ENCODE assay signal across 21 mouse cellular contexts in genomic region chr5:118118922-118119321, GRCm38 (mm10). TPM values are rescaled to one million over a fixed set of nuclear protein-coding genes. Genes with fewer than 3 reads are reported as not detected.
A peak's percentile ranks its signal among the peaks of the same experiment; 100 is the strongest.
DNase-seq lines count a peak whose midpoint lies in the region; ATAC-seq lines count a peak whose summit lies in the region.
"Had no signal": no experiment of that assay in that cellular context is flagged by ENCODE, and none has a peak within 500 bp of the region (broad histone marks: within the 10 kb centered on the region; RNA-seq: fewer than 3 reads in every experiment).

No protein-coding gene starts in this region.

- no peak for ATAC-seq in forebrain, embryonic 14.5 days
- no peak for ATAC-seq in forebrain, embryonic 11.5 days (replicated peaks; ENCODE audit: low FRiP score)
- ATAC-seq in midbrain, embryonic 14.5 days (ENCODE audit: low FRiP score, low TSS enrichment), result no peak
- no peak for ATAC-seq in midbrain, embryonic 11.5 days (ENCODE audit: low FRiP score)
- ATAC-seq in hindbrain, embryonic 16.5 days, result peak; percentile 52
- peak; percentile 83 for ATAC-seq in neural tube, embryonic 15.5 days (ENCODE audit: low FRiP score)

- no peak overlapping the region for H3K4me3 ChIP-seq in forebrain, embryonic 14.5 days (ENCODE audit: low read depth, low read length)
- H3K4me3 ChIP-seq in forebrain, embryonic 11.5 days (ENCODE audit: low read depth, low read length), result no peak overlapping the region
- no peak overlapping the region for H3K4me3 ChIP-seq in midbrain, embryonic 14.5 days (replicated peaks; ENCODE audit: low read depth, low read length)
- H3K4me3 ChIP-seq in midbrain, embryonic 11.5 days (ENCODE audit: low read depth, low read length), result no peak overlapping the region
- no peak overlapping the region for H3K4me3 ChIP-seq in hindbrain, embryonic 16.5 days (ENCODE audit: low read length)
- H3K4me3 ChIP-seq in neural tube, embryonic 15.5 days (replicated peaks), result no peak overlapping the region

- H3K4me2 ChIP-seq in forebrain, embryonic 14.5 days (ENCODE audit: low read length), result no peak overlapping the region
- H3K4me2 ChIP-seq in forebrain, embryonic 11.5 days (ENCODE audit: low read depth, low read length, severe bottlenecking), result no peak overlapping the region
- H3K4me2 ChIP-seq in midbrain, embryonic 14.5 days (ENCODE audit: low read length), result no peak overlapping the region
- H3K4me2 ChIP-seq in midbrain, embryonic 11.5 days, result no peak overlapping the region
- H3K4me2 ChIP-seq in hindbrain, embryonic 16.5 days (ENCODE audit: low read length), result no peak overlapping the region; the same call in 1 of the 2 replicates
- H3K4me2 ChIP-seq in neural tube, embryonic 15.5 days, result peak overlapping the region; percentile 7; the same call in 1 of the 2 replicates
- H3K4me2 ChIP-seq: heart, embryonic 11.5 days had no signal

- H3K27ac ChIP-seq in forebrain, embryonic 14.5 days (ENCODE audit: low read depth, low read length), result 0 out of 2 replicates have a peak overlapping the region, but pooled peaks have one; percentile 14
- no peak overlapping the region for H3K27ac ChIP-seq in forebrain, embryonic 11.5 days (ENCODE audit: low read depth, low read length)
- H3K27ac ChIP-seq in midbrain, embryonic 14.5 days (replicated peaks; ENCODE audit: low read depth, low read length), result peak overlapping the region; percentile 64
- no peak overlapping the region for H3K27ac ChIP-seq in midbrain, embryonic 11.5 days (ENCODE audit: low read depth, low read length)
- peak overlapping the region; percentile 59 for H3K27ac ChIP-seq in hindbrain, embryonic 16.5 days (ENCODE audit: low read depth, low read length)
- H3K27ac ChIP-seq in neural tube, embryonic 15.5 days (replicated peaks), result peak overlapping the region; percentile 79

- 86% methylated on average over 5 of the region's 5 CpGs for WGBS in forebrain, embryonic 14.5 days
- 91% methylated on average over 5 of the region's 5 CpGs for WGBS in forebrain, embryonic 11.5 days
- 76% methylated on average over 5 of the region's 5 CpGs for WGBS in midbrain, embryonic 14.5 days
- WGBS in midbrain, embryonic 11.5 days, result 94% methylated on average over 5 of the region's 5 CpGs
- WGBS in hindbrain, embryonic 16.5 days, result 59% methylated on average over 5 of the region's 5 CpGs
- 30% methylated on average over 5 of the region's 5 CpGs for WGBS in neural tube, embryonic 15.5 days

- H3K4me1 ChIP-seq in forebrain, embryonic 14.5 days (ENCODE audit: control insufficient read depth, insufficient read depth, low read length), result peaks cover 8% of the 10 kb centered on the region; the same call in 1 of the 2 replicates
- 0 out of 2 replicates have a peak, but pooled peaks cover 2% of the 10 kb centered on the region for H3K4me1 ChIP-seq in forebrain, embryonic 11.5 days (replicated peaks; ENCODE audit: control insufficient read depth, insufficient read depth, low read length)
- peaks cover 7% of the 10 kb centered on the region; the same call in 1 of the 2 replicates for H3K4me1 ChIP-seq in midbrain, embryonic 14.5 days (ENCODE audit: control insufficient read depth, insufficient read depth, low read length)
- H3K4me1 ChIP-seq in midbrain, embryonic 11.5 days (ENCODE audit: control insufficient read depth, insufficient read depth, low read length), result peaks cover 4% of the 10 kb centered on the region; the same call in 1 of the 2 replicates
- H3K4me1 ChIP-seq in hindbrain, embryonic 16.5 days (ENCODE audit: control insufficient read depth, insufficient read depth, low read depth, low read length), result peaks cover 27% of the 10 kb centered on the region
- H3K4me1 ChIP-seq in neural tube, embryonic 15.5 days, result peaks cover 61% of the 10 kb centered on the region

- no peaks in the 10 kb centered on the region for H3K27me3 ChIP-seq in forebrain, embryonic 14.5 days (replicated peaks; ENCODE audit: control insufficient read depth, insufficient read depth, low read length)
- H3K27me3 ChIP-seq in forebrain, embryonic 11.5 days (ENCODE audit: control insufficient read depth, insufficient read depth, low read length), result no peaks in the 10 kb centered on the region
- H3K27me3 ChIP-seq in midbrain, embryonic 14.5 days (ENCODE audit: control insufficient read depth, insufficient read depth, low read length), result no peaks in the 10 kb centered on the region
- H3K27me3 ChIP-seq in midbrain, embryonic 11.5 days (ENCODE audit: control insufficient read depth, insufficient read depth, low read length), result no peaks in the 10 kb centered on the region
- H3K27me3 ChIP-seq in hindbrain, embryonic 16.5 days (replicated peaks; ENCODE audit: control insufficient read depth, insufficient read depth, low read length), result no peaks in the 10 kb centered on the region
- no peaks in the 10 kb centered on the region for H3K27me3 ChIP-seq in neural tube, embryonic 15.5 days (replicated peaks)

- H3K36me3 ChIP-seq in forebrain, embryonic 14.5 days (ENCODE audit: control insufficient read depth, insufficient read depth, low read length), result 0 out of 2 replicates have a peak, but pooled peaks cover 3% of the 10 kb centered on the region
- no peaks in the 10 kb centered on the region for H3K36me3 ChIP-seq in forebrain, embryonic 11.5 days (ENCODE audit: control insufficient read depth, insufficient read depth, low read length)
- H3K36me3 ChIP-seq in midbrain, embryonic 14.5 days (ENCODE audit: control insufficient read depth, insufficient read depth, low read length), result 0 out of 2 replicates have a peak, but pooled peaks cover 2% of the 10 kb centered on the region
- no peaks in the 10 kb centered on the region for H3K36me3 ChIP-seq in midbrain, embryonic 11.5 days (ENCODE audit: control insufficient read depth, insufficient read depth, low read length)
- H3K36me3 ChIP-seq in hindbrain, embryonic 16.5 days (ENCODE audit: control insufficient read depth, insufficient read depth, low read length), result no peaks in the 10 kb centered on the region
- no peaks in the 10 kb centered on the region for H3K36me3 ChIP-seq in neural tube, embryonic 15.5 days

- H3K9me3 ChIP-seq in forebrain, embryonic 14.5 days (replicated peaks; ENCODE audit: control insufficient read depth, low read length), result no peaks in the 10 kb centered on the region
- H3K9me3 ChIP-seq in forebrain, embryonic 11.5 days (ENCODE audit: control insufficient read depth, low read length), result no peaks in the 10 kb centered on the region
- no peaks in the 10 kb centered on the region for H3K9me3 ChIP-seq in midbrain, embryonic 14.5 days (ENCODE audit: control insufficient read depth, low read length)
- no peaks in the 10 kb centered on the region for H3K9me3 ChIP-seq in midbrain, embryonic 11.5 days (ENCODE audit: control insufficient read depth, low read length)
- no peaks in the 10 kb centered on the region for H3K9me3 ChIP-seq in hindbrain, embryonic 16.5 days (ENCODE audit: control insufficient read depth, low read length)
- H3K9me3 ChIP-seq in neural tube, embryonic 15.5 days (replicated peaks), result no peaks in the 10 kb centered on the region
- H3K9me3 ChIP-seq: G1E had no signal

- no peak overlapping the region for H3K9ac ChIP-seq in forebrain, embryonic 14.5 days (ENCODE audit: low read length)
- no peak overlapping the region for H3K9ac ChIP-seq in forebrain, embryonic 11.5 days (ENCODE audit: low read length)
- H3K9ac ChIP-seq in midbrain, embryonic 14.5 days (replicated peaks; ENCODE audit: low read length), result peak overlapping the region; percentile 31; the same call in 1 of the 2 replicates
- H3K9ac ChIP-seq in midbrain, embryonic 11.5 days (ENCODE audit: low read length), result no peak overlapping the region
- peak overlapping the region; percentile 17; the same call in 1 of the 2 replicates for H3K9ac ChIP-seq in hindbrain, embryonic 16.5 days (ENCODE audit: low read depth, low read length)
- H3K9ac ChIP-seq in neural tube, embryonic 15.5 days (replicated peaks), result 0 out of 2 replicates have a peak overlapping the region, but pooled peaks have one; percentile 21

- DNase-seq in forebrain, embryonic 14.5 days (ENCODE audit: low spot score), result no peak
- DNase-seq in forebrain, embryonic 11.5 days (ENCODE audit: low spot score), result no peak
- no peak for DNase-seq in midbrain, embryonic 14.5 days
- no peak for DNase-seq in midbrain, embryonic 11.5 days (ENCODE audit: low spot score, missing footprints)
- DNase-seq in MN1 (ENCODE audit: low spot score), result no peak
- no peak for DNase-seq in gastrocnemius, adult 18-20 months (ENCODE audit: low spot score)
- DNase-seq: adrenal gland, postnatal 25 days; cerebellum, adult 11 months; cerebellum, postnatal 14 days; heart, postnatal 10 days; kidney, postnatal 4 days; lung, adult 18-20 months; lung, postnatal 14 days; retina, postnatal 1 day; thymus, adult 2 months had no signal

RNA-seq across cellular contexts. Expression of gene Fbxw8, which starts 36.3 kb away (rescaled TPM):
- 17.1 and 19.5 TPM in 2 replicates for polyA plus RNA-seq in forebrain, embryonic 14.5 days (2014; fragmentation: Nextera tagmentation; extraction: Ambion mirVana)
- polyA plus RNA-seq in forebrain, embryonic 11.5 days (2014; fragmentation: Nextera tagmentation; extraction: Ambion mirVana), result 27.6 and 28.5 TPM in 2 replicates
- 21.4 and 21.6 TPM in 2 replicates for polyA plus RNA-seq in midbrain, embryonic 14.5 days (2014; fragmentation: Nextera tagmentation; extraction: Ambion mirVana)
- 16.5 and 21.1 TPM in 2 replicates for polyA plus RNA-seq in midbrain, embryonic 11.5 days (2014; fragmentation: Nextera tagmentation; extraction: Ambion mirVana)
- polyA plus RNA-seq in hindbrain, embryonic 16.5 days (2015; fragmentation: Nextera tagmentation; extraction: Ambion mirVana), result 18.7 and 21.6 TPM in 2 replicates
- polyA plus RNA-seq in neural tube, embryonic 15.5 days (2015; fragmentation: Nextera tagmentation; extraction: Ambion mirVana), result 18.0 and 19.4 TPM in 2 replicates
- total RNA-seq in gastrocnemius, adult 18-20 months (2021), result 10 to 100 TPM; 20.5 to 21.1 TPM

RNA-seq across cellular contexts. Expression of gene Hrk, which starts 45.5 kb away (rescaled TPM):
- polyA plus RNA-seq in forebrain, embryonic 14.5 days (2014; fragmentation: Nextera tagmentation; extraction: Ambion mirVana), result 1.1 and 1.7 TPM in 2 replicates
- 0.09 and 0.20 TPM in 2 replicates for polyA plus RNA-seq in forebrain, embryonic 11.5 days (2014; fragmentation: Nextera tagmentation; extraction: Ambion mirVana)
- 1.4 and 2.9 TPM in 2 replicates for polyA plus RNA-seq in midbrain, embryonic 14.5 days (2014; fragmentation: Nextera tagmentation; extraction: Ambion mirVana)
- polyA plus RNA-seq in midbrain, embryonic 11.5 days (2014; fragmentation: Nextera tagmentation; extraction: Ambion mirVana), result 0.08 and 0.18 TPM in 2 replicates
- 3.7 and 4.8 TPM in 2 replicates for polyA plus RNA-seq in hindbrain, embryonic 16.5 days (2015; fragmentation: Nextera tagmentation; extraction: Ambion mirVana)
- 3.0 and 4.0 TPM in 2 replicates for polyA plus RNA-seq in neural tube, embryonic 15.5 days (2015; fragmentation: Nextera tagmentation; extraction: Ambion mirVana)
- total RNA-seq in gastrocnemius, adult 18-20 months (2021), result under 1 TPM; 0.12 to 0.21 TPM
- total RNA-seq: gastrocnemius, postnatal 4 days; megakaryocyte, adult 5-6 weeks had no signal
- polyA plus RNA-seq: G1E; heart, embryonic 11.5 days had no signal

Comparison
In these comparisons a context has a peak if more than half of its experiments do, and no peak if none do; other contexts are left out.
1. H3K27ac ChIP-seq: peak in forebrain, embryonic 14.5 days (single experiment), midbrain, embryonic 14.5 days (single experiment), hindbrain, embryonic 16.5 days (single experiment) and neural tube, embryonic 15.5 days (single experiment); none in forebrain, embryonic 11.5 days (single experiment) and midbrain, embryonic 11.5 days (single experiment).
2. H3K9ac ChIP-seq: peak in midbrain, embryonic 14.5 days (single experiment), hindbrain, embryonic 16.5 days (single experiment) and neural tube, embryonic 15.5 days (single experiment); none in forebrain, embryonic 14.5 days (single experiment), forebrain, embryonic 11.5 days (single experiment) and midbrain, embryonic 11.5 days (single experiment).
3. ATAC-seq: peak in hindbrain, embryonic 16.5 days (single experiment) and neural tube, embryonic 15.5 days (single experiment); none in forebrain, embryonic 14.5 days (single experiment), forebrain, embryonic 11.5 days (single experiment), midbrain, embryonic 14.5 days (single experiment) and midbrain, embryonic 11.5 days (single experiment).